Mouse (Mus musculus): Measurements from ENCODE around the gene Selplg. TPM values are rescaled to one million over a fixed set of nuclear protein-coding genes. Genes with fewer than 3 reads are reported as not detected.

Gene Selplg
- polyA plus RNA-seq (2012; rRNA removed): 8.2 and 10.4 TPM in 2 replicates

- DNase-seq (ENCODE audit: low spot score): no peak
These were observed at the start of gene Selplg for GRCm38 (mm10) chr5:113832490-113832901. Selplg (minus strand) TSS chr5:113832644.

GRCm38 (mm10) chr5:113881136-113881535 lies 48.7 kb upstream of the Selplg start:
- DNase-seq (ENCODE audit: low spot score): no peak

- no peak for DNase-seq (ENCODE audit: low spot score)
These were observed 46.6 kb upstream of the Selplg start for GRCm38 (mm10) chr5:113878943-113879617.

- no peak for DNase-seq (ENCODE audit: low spot score)
These were observed 45.1 kb upstream of the Selplg start for GRCm38 (mm10) chr5:113877565-113877964.

GRCm38 (mm10) chr5:113876176-113876575 lies 43.7 kb upstream of the Selplg start:
- DNase-seq (ENCODE audit: low spot score): no peak

- DNase-seq (ENCODE audit: low spot score): no peak
These were observed 43.2 kb upstream of the Selplg start for GRCm38 (mm10) chr5:113875625-113876024.

- DNase-seq (ENCODE audit: low spot score): no peak
These were observed 41.9 kb upstream of the Selplg start for GRCm38 (mm10) chr5:113874063-113875024.

- no peak for DNase-seq (ENCODE audit: low spot score)
These were observed 40.8 kb upstream of the Selplg start for GRCm38 (mm10) chr5:113872936-113873912.

GRCm38 (mm10) chr5:113871903-113872548 lies 39.6 kb upstream of the Selplg start:
- no peak for DNase-seq (ENCODE audit: low spot score)

- no peak for DNase-seq (ENCODE audit: low spot score)
These were observed 38.1 kb upstream of the Selplg start for GRCm38 (mm10) chr5:113870393-113871040.

GRCm38 (mm10) chr5:113869132-113869531 lies 36.7 kb upstream of the Selplg start:
- DNase-seq (ENCODE audit: low spot score): no peak

GRCm38 (mm10) chr5:113864992-113865391 lies 32.5 kb upstream of the Selplg start:
- no peak for DNase-seq (ENCODE audit: low spot score)

- DNase-seq (ENCODE audit: low spot score): no peak
These were observed 31.6 kb upstream of the Selplg start for GRCm38 (mm10) chr5:113863994-113864393.

GRCm38 (mm10) chr5:113862418-113862817 lies 30.0 kb upstream of the Selplg start:
- DNase-seq (ENCODE audit: low spot score): no peak

GRCm38 (mm10) chr5:113861294-113861693 lies 28.9 kb upstream of the Selplg start:
- DNase-seq (ENCODE audit: low spot score): no peak

GRCm38 (mm10) chr5:113858971-113859370 lies 26.5 kb upstream of the Selplg start:
- no peak for DNase-seq (ENCODE audit: low spot score)

- DNase-seq (ENCODE audit: low spot score): no peak
These were observed 26.1 kb upstream of the Selplg start for GRCm38 (mm10) chr5:113858550-113858949.

- no peak for DNase-seq (ENCODE audit: low spot score)
These were observed 25.2 kb upstream of the Selplg start for GRCm38 (mm10) chr5:113857631-113858030.

- no peak for DNase-seq (ENCODE audit: low spot score)
These were observed 24.2 kb upstream of the Selplg start for GRCm38 (mm10) chr5:113856631-113857030.

- no peak for DNase-seq (ENCODE audit: low spot score)
These were observed 23.3 kb upstream of the Selplg start for GRCm38 (mm10) chr5:113855696-113856095.

GRCm38 (mm10) chr5:113855117-113855516 lies 22.7 kb upstream of the Selplg start:
- no peak for DNase-seq (ENCODE audit: low spot score)

Data from urinary bladder, adult 2 months (tissue).